18 mouse cellular contexts compared by ENCODE assay signal in genomic region chr14:31709343-31709742, GRCm38 (mm10).
"Had no signal": no experiment of that assay in that cellular context is flagged by ENCODE, and none has a peak within 500 bp of the region (broad histone marks: within the 10 kb centered on the region; RNA-seq: fewer than 3 reads in every experiment).

No protein-coding gene starts in this region.

- ATAC-seq: inflammation-experienced regulatory T-cells, adult 6 months; intestine, embryonic 16.5 days; midbrain, embryonic 15.5 days had no signal

- DNase-seq: kidney, adult 18-20 months; kidney, adult 9 months; kidney, postnatal 14 days; kidney, postnatal 4 days; left cerebral cortex, postnatal 4 days; lung, embryonic 14.5 days; retina, postnatal 1 day; thymus, adult 2 months; thymus, postnatal 14 days; thymus, postnatal 4 days had no signal

- H3K4me1 ChIP-seq: limb, embryonic 13.5 days; midbrain, embryonic 12.5 days; midbrain, embryonic 15.5 days; neural tube, embryonic 12.5 days; neural tube, embryonic 15.5 days had no signal

- H3K4me2 ChIP-seq: limb, embryonic 13.5 days; lung, embryonic 14.5 days; midbrain, embryonic 12.5 days; midbrain, embryonic 15.5 days; neural tube, embryonic 12.5 days; neural tube, embryonic 15.5 days had no signal

- H3K4me3 ChIP-seq: limb, embryonic 13.5 days; midbrain, embryonic 12.5 days; midbrain, embryonic 15.5 days; neural tube, embryonic 12.5 days; neural tube, embryonic 15.5 days had no signal

- H3K9me3 ChIP-seq: limb, embryonic 13.5 days; midbrain, embryonic 12.5 days; midbrain, embryonic 15.5 days; neural tube, embryonic 12.5 days; neural tube, embryonic 15.5 days had no signal

- H3K9ac ChIP-seq: limb, embryonic 13.5 days; lung, embryonic 14.5 days; midbrain, embryonic 12.5 days; midbrain, embryonic 15.5 days; neural tube, embryonic 12.5 days; neural tube, embryonic 15.5 days had no signal

- H3K27ac ChIP-seq: limb, embryonic 13.5 days; midbrain, embryonic 12.5 days; midbrain, embryonic 15.5 days; neural tube, embryonic 12.5 days; neural tube, embryonic 15.5 days; stomach, postnatal 0 days had no signal

- H3K27me3 ChIP-seq: limb, embryonic 13.5 days; midbrain, embryonic 12.5 days; midbrain, embryonic 15.5 days; neural tube, embryonic 12.5 days; neural tube, embryonic 15.5 days had no signal
